Mouse (Mus musculus) liver, embryonic 18 days (tissue): ENCODE data around the gene Ddx39b. TPM values are rescaled to one million over a fixed set of nuclear protein-coding genes. Genes with fewer than 3 reads are reported as not detected.

Experiments
- polyA plus RNA-seq: library from polyadenylated mRNA; depleted of rRNA; stranded (reverse); fragments of >200 nt; gene quantifications from 2 replicates; pipeline ENCODE4 v1.2.3, GENCODE M21; 2012; rRNA removed

Gene Ddx39b
- 170 and 199 TPM in 2 replicates for polyA plus RNA-seq

GRCm38 (mm10) chr17:35241305-35242014, at the start of gene Ddx39b:
Gene Ddx39b, plus strand, starts transcription at chr17:35241746.

GRCm38 (mm10) chr17:35193881-35194843, 47.4 kb upstream of the Ddx39b start, which contains the start of gene Ltb:
Gene Ltb, plus strand, starts transcription at chr17:35194439.

GRCm38 (mm10) chr17:35201787-35202186, 39.8 kb upstream of the Ddx39b start, which contains the start of gene Tnf:
Gene Tnf, minus strand, starts transcription at chr17:35202007.

DNA sequence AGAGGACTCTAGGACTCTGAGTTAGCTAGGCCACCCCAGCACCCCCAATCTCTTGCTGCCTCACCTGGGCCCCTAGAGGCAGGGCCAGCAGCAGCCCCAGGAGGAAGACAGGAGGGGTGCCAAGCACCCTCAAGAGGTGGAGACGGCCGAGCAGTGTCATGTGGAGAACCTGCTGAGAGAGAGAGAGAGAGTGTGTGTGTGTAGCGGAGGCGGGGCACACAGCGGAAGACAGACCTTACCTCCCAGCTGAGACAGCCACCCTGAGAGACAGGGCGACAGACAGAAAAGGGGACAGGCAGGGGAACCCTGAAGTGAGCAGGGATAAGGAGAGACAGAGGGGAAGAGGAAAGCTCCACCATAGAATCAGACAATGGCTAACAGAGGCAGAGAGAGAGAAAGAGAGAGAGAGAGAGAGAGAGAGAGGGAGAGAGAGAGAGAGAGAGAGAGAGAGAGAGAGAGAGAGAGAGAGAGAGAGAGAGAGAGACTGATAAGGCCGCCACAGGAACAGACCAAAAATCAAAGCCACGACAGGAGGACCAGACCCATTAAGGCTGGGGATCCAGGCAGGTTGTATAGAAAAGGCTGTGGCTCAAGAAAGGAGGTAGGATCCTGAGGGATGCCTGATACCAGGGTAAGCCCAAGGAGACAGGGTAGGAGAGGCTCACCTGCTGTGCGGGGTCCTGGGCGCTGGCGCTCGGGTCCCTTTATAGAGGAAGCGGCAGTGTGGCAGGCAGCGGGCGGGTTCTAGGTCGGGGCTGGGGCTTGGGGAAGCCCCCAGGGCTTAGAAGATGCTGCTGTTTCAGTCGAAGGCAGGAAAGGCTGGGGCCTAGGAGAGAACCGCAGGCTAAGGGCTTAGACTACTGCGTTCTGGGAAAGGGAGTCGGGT, 36.8 kb upstream of the Ddx39b start, which contains the start of gene Lta:
TSS of gene Lta (minus strand) at position 858 of the 886 bp plus-strand sequence.

DNA sequence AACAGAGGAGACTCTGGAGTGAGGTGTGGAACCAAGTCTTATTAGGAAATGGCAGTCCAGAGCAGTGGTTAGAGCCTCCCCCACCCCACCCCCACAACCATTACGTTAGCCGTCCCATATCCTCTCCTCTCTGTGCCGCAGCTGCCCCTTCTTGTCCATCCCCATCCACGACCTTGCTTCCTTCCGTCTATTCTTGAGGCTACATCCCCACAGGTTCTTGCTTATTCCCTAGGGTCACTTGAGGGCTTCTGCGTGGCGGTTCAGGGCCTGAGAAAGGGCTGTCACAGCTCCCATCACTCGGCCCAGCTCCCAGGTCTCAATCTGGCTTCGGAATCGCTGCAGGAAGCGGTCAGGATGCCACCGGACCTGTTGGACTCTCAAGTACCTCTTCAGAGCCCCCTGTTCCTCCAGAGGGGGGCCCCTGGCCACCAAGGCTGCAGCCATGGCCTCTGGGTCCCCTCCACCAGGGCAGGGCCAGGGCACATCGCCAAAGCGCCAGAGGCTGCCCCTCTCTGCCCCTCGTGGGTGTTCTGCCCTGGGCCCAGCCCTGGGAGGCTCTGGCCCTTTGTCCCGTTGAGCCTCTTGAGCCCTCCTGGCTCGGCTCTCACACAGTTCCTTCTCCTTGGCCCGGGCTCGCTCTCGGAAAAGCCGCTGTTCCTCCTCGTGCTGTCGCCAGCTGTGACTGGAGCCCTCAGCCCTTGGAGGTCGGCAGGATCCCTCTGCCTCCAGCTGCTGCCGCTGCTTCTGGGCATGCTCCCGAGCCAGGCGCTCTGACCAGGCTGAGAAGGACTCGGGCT, 21.2 kb upstream of the Ddx39b start, which contains the start of gene Gm16181:
TSS of gene Gm16181 (plus strand) at position 679 of the 797 bp plus-strand sequence.

DNA sequence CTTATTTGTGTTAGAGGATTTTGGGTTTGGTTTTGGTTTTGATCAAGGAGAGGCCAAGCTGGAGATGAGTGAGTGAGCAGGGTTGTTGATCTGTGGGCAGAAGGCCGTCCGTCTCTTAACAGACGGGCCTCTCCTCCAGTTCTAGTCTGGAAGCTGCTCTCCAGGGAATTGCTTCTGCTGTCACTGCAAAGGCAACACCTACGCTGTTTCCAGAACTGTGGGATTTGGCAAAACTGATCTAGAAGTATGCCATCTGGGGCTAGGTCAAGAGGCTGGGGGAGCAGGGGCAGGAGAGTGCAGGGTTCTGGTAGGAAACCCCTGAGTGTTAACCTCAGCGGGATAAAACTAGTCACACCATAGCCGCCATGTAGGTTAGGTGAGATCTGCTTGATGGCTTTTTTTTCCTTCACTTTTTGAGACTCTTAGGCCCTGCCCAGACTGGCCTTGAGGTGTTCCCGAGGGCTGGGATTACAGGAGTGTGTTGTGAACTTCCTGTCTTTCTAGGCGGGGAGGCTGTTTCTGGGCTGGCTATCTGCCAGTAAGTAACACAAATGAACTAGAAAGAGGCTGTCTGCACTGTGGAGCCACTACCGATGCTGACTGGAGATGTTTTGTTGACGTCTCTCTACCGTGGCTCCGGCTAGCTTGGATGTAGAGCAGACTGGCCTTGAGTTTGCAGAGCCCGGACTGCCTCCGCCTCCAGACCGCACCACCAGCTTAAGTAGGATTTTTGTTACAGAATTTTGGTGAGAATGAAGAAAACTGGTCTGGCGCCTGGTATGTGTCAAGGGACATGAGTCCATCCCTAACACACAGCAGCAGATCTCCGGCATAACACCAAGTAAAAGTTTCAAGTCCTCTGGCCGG, 8.2 kb upstream of the Ddx39b start, which contains the start of gene Atp6v1g2:
TSS of gene Atp6v1g2 (plus strand) at position 547 of the 867 bp plus-strand sequence.

GRCm38 (mm10) chr17:35235614-35236389, 5.7 kb upstream of the Ddx39b start, which contains the start of gene Nfkbil1:
Gene Nfkbil1, minus strand, starts transcription at chr17:35235792.

DNA sequence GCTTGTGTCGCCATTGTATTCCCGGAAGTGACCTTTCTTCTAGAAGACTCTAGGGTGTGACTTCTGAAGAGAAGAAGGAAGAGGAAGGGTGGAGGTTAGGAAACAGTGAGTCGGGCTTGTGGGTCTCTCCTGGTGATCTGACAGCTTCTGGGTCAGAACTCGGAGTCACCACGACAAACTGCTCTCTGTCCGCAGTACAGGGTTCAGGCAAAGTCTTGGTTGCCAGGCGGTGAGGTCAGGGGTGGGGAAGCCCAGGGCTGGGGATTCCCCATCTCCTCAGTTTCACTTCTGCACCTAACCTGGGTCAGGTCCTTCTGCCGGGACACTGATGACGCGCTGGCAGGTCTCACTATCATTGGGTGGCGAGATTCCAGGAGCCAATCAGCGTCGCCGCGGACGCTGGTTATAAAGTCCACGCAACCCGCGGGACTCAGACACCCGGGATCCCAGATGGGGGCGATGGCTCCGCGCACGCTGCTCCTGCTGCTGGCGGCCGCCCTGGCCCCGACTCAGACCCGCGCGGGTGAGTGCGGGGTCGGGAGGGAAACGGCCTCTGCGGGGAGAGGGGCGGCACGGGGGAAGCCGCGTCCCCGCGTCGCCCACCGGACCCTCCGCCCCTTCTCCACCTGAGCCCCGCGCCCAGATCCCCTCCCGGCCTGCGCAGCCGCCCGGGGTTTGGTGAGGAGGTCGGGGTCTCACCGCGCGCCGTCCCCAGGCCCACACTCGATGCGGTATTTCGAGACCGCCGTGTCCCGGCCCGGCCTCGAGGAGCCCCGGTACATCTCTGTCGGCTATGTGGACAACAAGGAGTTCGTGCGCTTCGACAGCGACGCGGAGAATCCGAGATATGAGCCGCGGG, 21.3 kb downstream of the Ddx39b start, which contains the start of gene H2-D1:
TSS of gene H2-D1 (plus strand) at position 67 of the 859 bp plus-strand sequence.

Other genes with a start within 250 kb of the Ddx39b start
- gene Vars, start 240.8 kb upstream of the Ddx39b start, polyA plus RNA-seq = 42.1 and 47.2 TPM in 2 replicates
- 0.17 and 0.23 TPM in 2 replicates for gene Vwa7, start 225.2 kb upstream of the Ddx39b start, polyA plus RNA-seq
- gene Sapcd1, start 213.7 kb upstream of the Ddx39b start, polyA plus RNA-seq = 4.3 and 5.0 TPM in 2 replicates
- 7.7 and 8.5 TPM in 2 replicates for gene Msh5, start 195.0 kb upstream of the Ddx39b start, polyA plus RNA-seq
- 88.4 and 92.7 TPM in 2 replicates for gene Clic1, start 191.8 kb upstream of the Ddx39b start, polyA plus RNA-seq
- gene Ddah2, start 182.7 kb upstream of the Ddx39b start, polyA plus RNA-seq = 13.9 and 14.9 TPM in 2 replicates
- 0.06 TPM in 1 of 2 replicates, not detected in the other for gene Ly6g6c, start 176.4 kb upstream of the Ddx39b start, polyA plus RNA-seq
- 1.5 and 1.9 TPM in 2 replicates for gene Mpig6b, start 175.6 kb upstream of the Ddx39b start, polyA plus RNA-seq
- gene Ly6g6e, start 164.8 kb upstream of the Ddx39b start, polyA plus RNA-seq = 0.28 and 0.30 TPM in 2 replicates
- 0.71 and 0.79 TPM in 2 replicates for gene Ly6g6d, start 163.7 kb upstream of the Ddx39b start, polyA plus RNA-seq
- gene Ly6g6f, start 156.1 kb upstream of the Ddx39b start, polyA plus RNA-seq = 4.7 and 4.8 TPM in 2 replicates
- gene Abhd16a, start 152.5 kb upstream of the Ddx39b start, polyA plus RNA-seq = 32.1 and 32.4 TPM in 2 replicates
- not detected in 2 replicates for gene Ly6g5c, start 133.5 kb upstream of the Ddx39b start, polyA plus RNA-seq
- gene Ly6g5b, start 126.3 kb upstream of the Ddx39b start, polyA plus RNA-seq = 0.46 and 0.64 TPM in 2 replicates
- gene Gpank1, start 120.3 kb upstream of the Ddx39b start, polyA plus RNA-seq = 8.0 and 8.7 TPM in 2 replicates
- gene Csnk2b, start 119.7 kb upstream of the Ddx39b start, polyA plus RNA-seq = 84.1 and 85.2 TPM in 2 replicates
- 1.8 and 2.0 TPM in 2 replicates for gene D17H6S53E, start 115.4 kb upstream of the Ddx39b start, polyA plus RNA-seq
- gene Apom, start 109.7 kb upstream of the Ddx39b start, polyA plus RNA-seq = 464 and 524 TPM in 2 replicates
- gene Bag6, start 106.6 kb upstream of the Ddx39b start, polyA plus RNA-seq = 37.8 and 48.6 TPM in 2 replicates
- gene Prrc2a, start 76.8 kb upstream of the Ddx39b start, polyA plus RNA-seq = 42.6 and 57.5 TPM in 2 replicates
- gene Aif1, start 65.7 kb upstream of the Ddx39b start, polyA plus RNA-seq = 10.5 and 12.9 TPM in 2 replicates
- gene Lst1, start 53.3 kb upstream of the Ddx39b start, polyA plus RNA-seq = 69.9 and 71.0 TPM in 2 replicates
- gene Ltb, start 47.3 kb upstream of the Ddx39b start, polyA plus RNA-seq = 5.2 and 5.9 TPM in 2 replicates
- gene Tnf, start 39.7 kb upstream of the Ddx39b start, polyA plus RNA-seq = 1.4 TPM in 2 replicates
- 0.06 TPM in 1 of 2 replicates, not detected in the other for gene Lta, start 36.4 kb upstream of the Ddx39b start, polyA plus RNA-seq
- 0.08 and 0.26 TPM in 2 replicates for gene Gm16181, start 20.9 kb upstream of the Ddx39b start, polyA plus RNA-seq
- gene Atp6v1g2, start 8.1 kb upstream of the Ddx39b start, polyA plus RNA-seq = 2.0 and 2.3 TPM in 2 replicates
- gene Nfkbil1, start 6.0 kb upstream of the Ddx39b start, polyA plus RNA-seq = 5.1 and 5.4 TPM in 2 replicates
- 108 and 132 TPM in 2 replicates for gene H2-D1, start 21.0 kb downstream of the Ddx39b start, polyA plus RNA-seq
- 0.06 TPM in 2 replicates for gene H2-Q1, start 78.7 kb downstream of the Ddx39b start, polyA plus RNA-seq
- 2.3 and 3.8 TPM in 2 replicates for gene H2-Q2, start 100.5 kb downstream of the Ddx39b start, polyA plus RNA-seq
- 18.2 and 23.7 TPM in 2 replicates for gene H2-Q4, start 137.9 kb downstream of the Ddx39b start, polyA plus RNA-seq
- 10.0 and 14.3 TPM in 2 replicates for gene H2-Q6, start 183.1 kb downstream of the Ddx39b start, polyA plus RNA-seq
- gene H2-Q7, start 197.4 kb downstream of the Ddx39b start, polyA plus RNA-seq = 10.8 and 12.6 TPM in 2 replicates
- 479 and 528 TPM in 2 replicates for gene H2-Q10, start 228.3 kb downstream of the Ddx39b start, polyA plus RNA-seq